Comparison of ENCODE assay signal across 10 mouse cellular contexts in the genomic region with DNA sequence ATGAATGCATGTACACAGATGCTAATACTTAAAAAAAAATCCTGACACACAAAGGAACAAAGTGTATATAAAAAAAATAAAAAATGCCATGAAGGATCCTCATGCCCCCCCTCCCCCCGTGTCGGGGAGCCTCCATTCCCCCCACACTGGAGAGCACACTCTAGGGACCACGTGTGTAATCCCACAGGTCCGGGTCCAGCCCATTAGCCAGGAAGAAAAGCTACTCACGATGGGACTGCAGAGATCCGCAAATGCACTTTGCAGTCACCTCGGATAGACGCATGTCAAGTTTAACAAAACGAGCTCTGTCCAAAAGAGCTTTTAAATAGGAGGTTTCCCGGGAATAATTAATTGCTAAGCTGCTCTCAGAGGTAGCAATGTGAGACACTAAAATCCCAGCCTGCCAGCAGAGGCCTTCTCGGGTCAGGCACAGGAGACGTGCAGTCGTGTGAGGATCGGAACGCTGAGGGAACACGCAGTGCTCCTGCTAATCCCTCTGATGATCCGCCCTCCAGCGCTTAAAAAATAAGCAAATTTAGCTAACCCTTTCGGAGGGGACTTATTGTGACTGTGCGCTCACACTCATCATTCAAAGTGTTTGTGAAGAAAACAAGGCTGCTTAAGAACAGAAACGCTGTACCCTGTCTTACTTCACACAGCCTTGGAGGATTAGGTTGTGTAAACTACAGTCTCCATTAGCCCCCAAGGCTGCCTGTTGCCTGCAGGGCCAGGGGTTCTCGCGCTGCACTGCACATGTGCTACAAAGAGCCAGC.
DNase-seq lines count a peak whose midpoint lies in the region; ATAC-seq and TF ChIP-seq lines count a peak whose summit lies in the region.
"Had no signal": no experiment of that assay in that cellular context is flagged by ENCODE, and none has a peak within 500 bp of the region (broad histone marks: within the 10 kb centered on the region; RNA-seq: fewer than 3 reads in every experiment).

No protein-coding gene starts in this region.

- TF ChIP-seq CTCF in intestine, postnatal 0 days (IDR thresholded peaks at IDR 0.05; ENCODE audit: low read depth) = no peak
- no peak for TF ChIP-seq CTCF in thymus, adult 2 months (IDR thresholded peaks at IDR 0.05; ENCODE audit: borderline replicate concordance, control insufficient read depth, extremely low read depth, insufficient read depth, low read length, poor library complexity)

- H3K4me1 ChIP-seq in intestine, embryonic 14.5 days (replicated peaks; ENCODE audit: control insufficient read depth, insufficient read depth, low read length) = peaks cover 7% of the 10 kb centered on the region; the same call in 1 of the 2 replicates
- no peaks in the 10 kb centered on the region for H3K4me1 ChIP-seq in intestine, postnatal 0 days (replicated peaks; ENCODE audit: control insufficient read depth, insufficient read depth, low read length)
- peaks cover 44% of the 10 kb centered on the region for H3K4me1 ChIP-seq in forebrain, embryonic 13.5 days
- H3K4me1 ChIP-seq in lung, embryonic 16.5 days (replicated peaks; ENCODE audit: control insufficient read depth, insufficient read depth, low read length) = peaks cover 13% of the 10 kb centered on the region
- no peaks in the 10 kb centered on the region for H3K4me1 ChIP-seq in thymus, adult 2 months (replicated peaks; ENCODE audit: control insufficient read depth, insufficient read depth, low read length)
- H3K4me1 ChIP-seq: liver, embryonic 15.5 days had no signal

- no peak overlapping the region for H3K9ac ChIP-seq in intestine, embryonic 14.5 days (ENCODE audit: low read length)
- H3K9ac ChIP-seq in intestine, postnatal 0 days (ENCODE audit: low read depth, low read length) = no peak overlapping the region
- peak overlapping the region; percentile 23 for H3K9ac ChIP-seq in forebrain, embryonic 13.5 days
- H3K9ac ChIP-seq in lung, embryonic 16.5 days (ENCODE audit: low read length) = no peak overlapping the region
- H3K9ac ChIP-seq: liver, embryonic 15.5 days had no signal

- ATAC-seq in intestine, embryonic 14.5 days (replicated peaks; ENCODE audit: low FRiP score, low TSS enrichment, low read depth) = no peak
- ATAC-seq in intestine, postnatal 0 days = no peak
- ATAC-seq in forebrain, embryonic 13.5 days = peak; percentile 52
- peak; percentile 88 for ATAC-seq in lung, embryonic 16.5 days (ENCODE audit: low read depth)

- no peak overlapping the region for H3K27ac ChIP-seq in intestine, embryonic 14.5 days (ENCODE audit: low read depth)
- no peak overlapping the region for H3K27ac ChIP-seq in intestine, postnatal 0 days (ENCODE audit: low read depth, low read length)
- H3K27ac ChIP-seq in forebrain, embryonic 13.5 days = peak overlapping the region; percentile 68
- peak overlapping the region; percentile 43 for H3K27ac ChIP-seq in lung, embryonic 16.5 days (ENCODE audit: low read length)
- H3K27ac ChIP-seq in thymus, adult 2 months (ENCODE audit: control insufficient read depth, insufficient read depth, low read length) = no peak overlapping the region
- H3K27ac ChIP-seq: liver, embryonic 15.5 days had no signal

- TF ChIP-seq POLR2A in thymus, adult 2 months (IDR thresholded peaks at IDR 0.05; ENCODE audit: control insufficient read depth, extremely low read depth, insufficient read depth, low read length, poor library complexity) = no peak

- H3K4me2 ChIP-seq in intestine, embryonic 14.5 days (ENCODE audit: low read length) = peak overlapping the region; percentile 23; the same call in 1 of the 2 replicates
- H3K4me2 ChIP-seq in intestine, postnatal 0 days (replicated peaks; ENCODE audit: low read depth) = no peak overlapping the region
- peak overlapping the region; percentile 32 for H3K4me2 ChIP-seq in forebrain, embryonic 13.5 days
- H3K4me2 ChIP-seq in lung, embryonic 16.5 days (ENCODE audit: low read depth, low read length) = no peak overlapping the region
- H3K4me2 ChIP-seq: liver, embryonic 15.5 days had no signal

- DNase-seq in intestine, embryonic 14.5 days (ENCODE audit: low spot score) = no peak
- DNase-seq in retina, postnatal 1 day = peak; percentile 58
- DNase-seq in thymus, adult 2 months = no peak
- DNase-seq in left cerebral cortex, postnatal 36 days (ENCODE audit: low spot score in 2 of 2) = no peak
- no peak for DNase-seq in layer of hippocampus, postnatal 14 days (ENCODE audit: low spot score in 2 of 2)
- DNase-seq: kidney, adult 9 months had no signal

- H3K9me3 ChIP-seq in intestine, embryonic 14.5 days (ENCODE audit: control insufficient read depth, low read length) = no peaks in the 10 kb centered on the region
- H3K9me3 ChIP-seq in intestine, postnatal 0 days (ENCODE audit: control insufficient read depth) = no peaks in the 10 kb centered on the region
- H3K9me3 ChIP-seq in forebrain, embryonic 13.5 days (replicated peaks) = no peaks in the 10 kb centered on the region
- H3K9me3 ChIP-seq in lung, embryonic 16.5 days (ENCODE audit: control insufficient read depth, low read length) = no peaks in the 10 kb centered on the region
- H3K9me3 ChIP-seq: liver, embryonic 15.5 days had no signal

- H3K4me3 ChIP-seq in intestine, embryonic 14.5 days (ENCODE audit: low read depth, low read length) = no peak overlapping the region
- no peak overlapping the region for H3K4me3 ChIP-seq in intestine, postnatal 0 days (ENCODE audit: low read depth, low read length)
- H3K4me3 ChIP-seq in forebrain, embryonic 13.5 days = no peak overlapping the region
- no peak overlapping the region for H3K4me3 ChIP-seq in lung, embryonic 16.5 days (ENCODE audit: low read length)
- no peak overlapping the region for H3K4me3 ChIP-seq in thymus, adult 2 months (ENCODE audit: control insufficient read depth, insufficient read depth, low read length)
- H3K4me3 ChIP-seq: liver, embryonic 15.5 days had no signal

- intact Hi-C loops in left cerebral cortex, postnatal 36 days (cut with DNase I) = no loop called here

- H3K27me3 ChIP-seq in intestine, embryonic 14.5 days (replicated peaks; ENCODE audit: control insufficient read depth, insufficient read depth, low read length) = no peaks in the 10 kb centered on the region
- H3K27me3 ChIP-seq in intestine, postnatal 0 days (replicated peaks; ENCODE audit: control insufficient read depth, insufficient read depth, low read length) = no peaks in the 10 kb centered on the region
- no peaks in the 10 kb centered on the region for H3K27me3 ChIP-seq in forebrain, embryonic 13.5 days
- no peaks in the 10 kb centered on the region for H3K27me3 ChIP-seq in lung, embryonic 16.5 days (ENCODE audit: control insufficient read depth, insufficient read depth, low read depth, low read length)
- no peaks in the 10 kb centered on the region for H3K27me3 ChIP-seq in thymus, adult 2 months (ENCODE audit: control insufficient read depth, insufficient read depth, low read length)
- H3K27me3 ChIP-seq: liver, embryonic 15.5 days had no signal

- 35% methylated on average over 23 of the region's 23 CpGs for WGBS in intestine, embryonic 14.5 days
- WGBS in intestine, postnatal 0 days = 54% methylated on average over 23 of the region's 23 CpGs
- 7% methylated on average over 23 of the region's 23 CpGs for WGBS in forebrain, embryonic 13.5 days
- 35% methylated on average over 23 of the region's 23 CpGs for WGBS in lung, embryonic 16.5 days
- 90% methylated on average over 23 of the region's 23 CpGs for WGBS in thymus, adult 2 months

- no peaks in the 10 kb centered on the region for H3K36me3 ChIP-seq in intestine, embryonic 14.5 days (ENCODE audit: control insufficient read depth, insufficient read depth, low read length)
- no peaks in the 10 kb centered on the region for H3K36me3 ChIP-seq in intestine, postnatal 0 days (ENCODE audit: control insufficient read depth, insufficient read depth)
- no peaks in the 10 kb centered on the region for H3K36me3 ChIP-seq in forebrain, embryonic 13.5 days (ENCODE audit: poor library complexity, severe bottlenecking)
- H3K36me3 ChIP-seq in lung, embryonic 16.5 days (ENCODE audit: control insufficient read depth, insufficient read depth, low read length) = no peaks in the 10 kb centered on the region
- no peaks in the 10 kb centered on the region for H3K36me3 ChIP-seq in thymus, adult 2 months (ENCODE audit: control insufficient read depth, insufficient read depth, low read length)
- H3K36me3 ChIP-seq: liver, embryonic 15.5 days had no signal

Comparison
In these comparisons a context has a peak if more than half of its experiments do, and no peak if none do; other contexts are left out.
1. H3K4me2 ChIP-seq: peak in intestine, embryonic 14.5 days (single experiment) and forebrain, embryonic 13.5 days (single experiment); none in intestine, postnatal 0 days (single experiment) and lung, embryonic 16.5 days (single experiment).
2. ATAC-seq: peak in forebrain, embryonic 13.5 days (single experiment) and lung, embryonic 16.5 days (single experiment); none in intestine, embryonic 14.5 days (single experiment) and intestine, postnatal 0 days (single experiment).
3. H3K27ac ChIP-seq: peak in forebrain, embryonic 13.5 days (single experiment) and lung, embryonic 16.5 days (single experiment); none in intestine, embryonic 14.5 days (single experiment), intestine, postnatal 0 days (single experiment) and thymus, adult 2 months (single experiment).